Mouse (Mus musculus) v-Abl transformed pro-B cells (cell line): ENCODE results near the gene Tenm2.

Source experiments
- in situ Hi-C, 2 experiments: fragments of 400-800 bp; cut with MboI; formaldehyde crosslinking; loops; one replicate each; pipeline ENCODE4 v1.15.1; 2025; ENCODE audit not compliant: unreplicated experiment in 2 of 2

The Tenm2 gene

GRCm38 (mm10) chr11:36238890-36239289 lies 996.9 kb downstream of the Tenm2 start:
- in situ Hi-C loops = no loop called here

GRCm38 (mm10) chr11:36228654-36229053 lies 1007.1 kb downstream of the Tenm2 start:
- in situ Hi-C loops = no loop called here

GRCm38 (mm10) chr11:36228196-36228595 lies 1007.6 kb downstream of the Tenm2 start:
- in situ Hi-C loops = no loop called here

- in situ Hi-C loops = no loop called here
Observed at GRCm38 (mm10) chr11:36226061-36226460, 1009.7 kb downstream of the Tenm2 start.

- in situ Hi-C loops = no loop called here
Observed at GRCm38 (mm10) chr11:36223716-36224439, 1011.9 kb downstream of the Tenm2 start.

GRCm38 (mm10) chr11:36222071-36222470 lies 1013.7 kb downstream of the Tenm2 start:
- in situ Hi-C loops = no loop called here

GRCm38 (mm10) chr11:36221271-36221975 lies 1014.3 kb downstream of the Tenm2 start:
- in situ Hi-C loops = no loop called here

- in situ Hi-C loops = no loop called here
Observed at GRCm38 (mm10) chr11:36220651-36221050, 1015.1 kb downstream of the Tenm2 start.

GRCm38 (mm10) chr11:36219586-36219985 lies 1016.2 kb downstream of the Tenm2 start:
- in situ Hi-C loops = no loop called here

- in situ Hi-C loops = no loop called here
Observed at GRCm38 (mm10) chr11:36214589-36214988, 1021.2 kb downstream of the Tenm2 start.

GRCm38 (mm10) chr11:36204381-36204780 lies 1031.4 kb downstream of the Tenm2 start:
- in situ Hi-C loops = no loop called here

- in situ Hi-C loops = no loop called here
Observed at GRCm38 (mm10) chr11:36203896-36204295, 1031.9 kb downstream of the Tenm2 start.

GRCm38 (mm10) chr11:36194348-36194747 lies 1041.4 kb downstream of the Tenm2 start:
- in situ Hi-C loops = no loop called here

GRCm38 (mm10) chr11:36176106-36176505 lies 1059.7 kb downstream of the Tenm2 start:
- in situ Hi-C loops = no loop called here

GRCm38 (mm10) chr11:36173076-36173690 lies 1062.6 kb downstream of the Tenm2 start:
- in situ Hi-C loops = no loop called here

GRCm38 (mm10) chr11:36172520-36172919 lies 1063.2 kb downstream of the Tenm2 start:
- in situ Hi-C loops = no loop called here

- in situ Hi-C loops = no loop called here
Observed at GRCm38 (mm10) chr11:36171991-36172390, 1063.8 kb downstream of the Tenm2 start.

- in situ Hi-C loops = no loop called here
Observed at GRCm38 (mm10) chr11:36171221-36171620, 1064.5 kb downstream of the Tenm2 start.

GRCm38 (mm10) chr11:36169738-36170137 lies 1066.0 kb downstream of the Tenm2 start:
- in situ Hi-C loops = no loop called here

GRCm38 (mm10) chr11:36168921-36169537 lies 1066.7 kb downstream of the Tenm2 start:
- in situ Hi-C loops = no loop called here

- in situ Hi-C loops = no loop called here
Observed at GRCm38 (mm10) chr11:36167766-36168318, 1067.9 kb downstream of the Tenm2 start.
